In the genomic region with DNA sequence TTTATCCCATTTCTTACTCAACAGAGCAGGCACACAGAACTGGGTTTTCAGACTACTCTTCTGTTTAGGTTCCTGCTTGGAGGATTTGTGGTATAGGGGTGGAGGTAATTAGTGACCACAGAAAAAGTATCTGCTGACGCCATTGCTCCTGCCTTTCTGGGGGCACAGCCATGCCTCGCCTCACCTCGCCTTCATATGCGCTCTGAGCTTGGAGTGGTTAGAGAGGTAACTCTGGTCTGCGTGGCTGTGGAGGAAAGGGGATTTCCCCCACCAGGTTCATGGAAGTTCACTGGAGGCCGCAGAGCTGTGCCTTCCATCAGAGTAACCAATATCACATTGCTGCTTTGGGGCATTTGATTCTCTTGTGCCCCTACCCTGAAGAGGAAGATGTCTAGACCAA, we compare ENCODE assay signal across 16 mouse cellular contexts.
"Had no signal": no experiment of that assay in that cellular context is flagged by ENCODE, and none has a peak within 500 bp of the region (broad histone marks: within the 10 kb centered on the region; RNA-seq: fewer than 3 reads in every experiment).

No protein-coding gene starts in this region.

- ATAC-seq: liver, postnatal 0 days; lung, postnatal 0 days; midbrain, embryonic 15.5 days had no signal

- H3K27me3 ChIP-seq: limb, embryonic 12.5 days; limb, embryonic 15.5 days; midbrain, embryonic 12.5 days; midbrain, embryonic 15.5 days had no signal

- H3K36me3 ChIP-seq: midbrain, embryonic 15.5 days had no signal

- H3K27ac ChIP-seq: kidney, postnatal 0 days; limb, embryonic 12.5 days; limb, embryonic 15.5 days; liver, embryonic 14.5 days; macrophage; midbrain, embryonic 12.5 days; midbrain, embryonic 15.5 days had no signal

- H3K4me2 ChIP-seq: limb, embryonic 12.5 days; limb, embryonic 15.5 days; liver, embryonic 11.5 days; lung, embryonic 14.5 days; midbrain, embryonic 12.5 days; midbrain, embryonic 15.5 days had no signal

- H3K4me1 ChIP-seq: limb, embryonic 15.5 days; midbrain, embryonic 12.5 days had no signal

- H3K9me3 ChIP-seq: limb, embryonic 12.5 days; limb, embryonic 15.5 days; midbrain, embryonic 12.5 days; midbrain, embryonic 15.5 days had no signal

- H3K4me3 ChIP-seq: limb, embryonic 12.5 days; limb, embryonic 15.5 days; midbrain, embryonic 12.5 days; midbrain, embryonic 15.5 days had no signal

- DNase-seq: kidney, postnatal 25 days; left cerebral cortex, postnatal 4 days; liver, postnatal 0 days; lung, embryonic 14.5 days; thymus, adult 2 months; thymus, postnatal 14 days; thymus, postnatal 4 days had no signal

- H3K9ac ChIP-seq: limb, embryonic 12.5 days; limb, embryonic 15.5 days; liver, embryonic 14.5 days; liver, postnatal 0 days; lung, embryonic 14.5 days; midbrain, embryonic 12.5 days; midbrain, embryonic 15.5 days had no signal
